Mouse (Mus musculus) G1E-ER4 (cell line): ENCODE results near the gene Spsb1. TPM values are rescaled to one million over a fixed set of nuclear protein-coding genes. Genes with fewer than 3 reads are reported as not detected.

Experiments used
- GATA1 ChIP-seq: IDR thresholded peaks from one replicate; pipeline ENCODE4 v1.8.0; 2012; ENCODE audit warnings: low read length, inconsistent platforms
- polyA plus RNA-seq: library from polyadenylated mRNA; stranded (reverse); fragments of >175 nt; gene quantifications from 2 replicates; pipeline ENCODE4 v1.2.3, GENCODE M21; 2012

Spsb1 gene
- polyA plus RNA-seq, 1 experiment, result 0.03 TPM

GRCm38 (mm10) chr4:149947396-149947795 lies 7.4 kb downstream of the Spsb1 start:
- no peak for TF ChIP-seq GATA1

GRCm38 (mm10) chr4:149945194-149945593 lies 9.6 kb downstream of the Spsb1 start:
- TF ChIP-seq GATA1, result no peak

DNA sequence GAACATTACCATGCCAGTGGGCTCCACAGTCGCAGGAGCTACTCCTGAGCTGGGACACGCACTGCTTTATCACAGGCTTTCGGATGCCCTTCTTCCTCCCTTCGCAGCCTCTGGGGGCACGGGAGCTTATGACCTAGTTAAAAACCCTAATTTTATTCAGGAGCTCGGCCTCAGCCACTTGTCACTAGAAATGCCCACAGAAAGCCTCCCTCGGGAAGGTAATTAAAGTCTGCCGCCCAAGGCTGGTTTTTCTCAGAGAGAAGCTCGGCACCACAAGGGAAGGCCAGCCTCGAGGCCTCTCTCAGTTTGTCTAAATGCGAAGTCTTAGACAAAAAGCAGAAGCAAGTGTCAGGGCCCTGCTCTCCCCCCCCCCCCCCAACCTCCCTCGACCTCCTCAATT lies 10.6 kb downstream of the Spsb1 start:
- no peak for TF ChIP-seq GATA1

- no peak for TF ChIP-seq GATA1
These were observed 11.8 kb downstream of the Spsb1 start for GRCm38 (mm10) chr4:149942831-149943741.

- TF ChIP-seq GATA1, result no peak
These were observed 13.6 kb downstream of the Spsb1 start for GRCm38 (mm10) chr4:149941067-149941755.

DNA sequence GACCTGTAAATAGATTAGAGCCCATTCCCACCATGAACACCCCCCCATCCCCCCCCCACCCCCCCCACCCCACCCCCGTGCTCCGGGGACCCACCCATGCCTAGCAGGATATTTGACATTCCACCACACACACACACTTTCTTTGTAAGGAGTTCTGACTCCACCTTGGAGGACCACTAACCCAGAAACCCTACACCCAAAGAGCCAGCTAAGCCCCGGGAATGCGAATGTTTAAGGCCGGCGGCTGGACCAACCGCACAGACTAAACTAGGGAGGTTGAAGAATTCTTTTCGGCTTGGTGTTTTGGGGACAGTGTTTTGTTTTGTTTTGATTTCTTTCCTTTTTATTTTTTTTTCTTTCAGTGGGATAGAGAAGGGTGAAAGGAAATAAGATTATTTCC lies 16.1 kb downstream of the Spsb1 start:
- TF ChIP-seq GATA1, result no peak

- no peak for TF ChIP-seq GATA1
These were observed 17.9 kb downstream of the Spsb1 start for GRCm38 (mm10) chr4:149936921-149937320.

DNA sequence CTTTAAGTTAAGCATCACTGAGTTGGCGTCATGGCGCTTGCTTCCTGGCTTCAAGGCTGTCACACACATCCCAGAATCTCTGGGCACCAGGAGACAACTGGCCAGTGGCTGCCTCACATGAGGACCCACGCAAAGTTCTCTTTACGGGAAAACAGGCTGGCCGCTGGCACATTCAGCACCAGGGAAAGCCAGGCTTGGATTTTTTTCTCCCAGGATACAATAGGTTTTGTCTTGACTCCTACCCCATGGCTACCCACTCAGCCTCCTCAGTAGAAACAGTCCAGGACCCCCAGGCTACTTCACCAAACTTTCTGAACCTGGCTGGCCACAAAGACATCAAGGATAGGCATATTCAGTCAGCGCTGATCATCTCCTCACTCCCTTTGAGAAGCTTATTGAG lies 19.4 kb downstream of the Spsb1 start:
- TF ChIP-seq GATA1, result no peak

DNA sequence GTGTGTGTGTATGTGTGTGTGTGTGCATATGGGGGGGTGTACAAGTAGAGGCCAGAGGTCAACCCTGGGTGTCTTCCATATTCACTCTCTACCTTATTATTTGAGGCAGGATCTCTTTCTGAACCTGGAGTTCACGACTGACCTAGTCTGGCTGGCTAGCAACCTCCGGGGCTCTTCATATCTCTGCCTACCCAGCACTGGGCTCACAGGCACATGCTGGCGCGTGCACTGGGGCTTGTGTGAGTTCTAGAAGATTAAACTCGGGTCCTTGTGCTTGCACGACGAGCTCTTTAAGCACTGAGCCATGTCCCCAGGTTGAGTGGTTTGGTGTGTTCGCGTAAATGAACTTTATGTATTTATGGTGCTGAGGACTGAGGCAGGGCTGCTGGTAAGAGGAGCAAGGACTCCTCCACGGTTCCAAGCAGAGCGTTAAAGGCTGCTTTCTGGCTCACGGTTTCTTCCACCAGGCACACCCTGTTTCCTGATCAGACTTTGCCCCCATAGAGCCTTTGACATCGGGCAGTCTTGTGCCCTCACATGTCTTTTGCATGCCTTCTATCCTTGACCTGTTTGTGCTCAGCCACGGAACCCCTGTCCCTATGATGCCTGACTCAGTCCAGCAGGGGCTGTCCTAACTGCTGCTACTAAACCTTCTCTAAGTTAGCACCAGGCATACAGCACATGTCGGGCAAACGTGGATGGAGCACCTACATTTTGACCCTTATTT lies 21.2 kb downstream of the Spsb1 start:
- no peak for TF ChIP-seq GATA1

GRCm38 (mm10) chr4:149933025-149933424 lies 21.8 kb downstream of the Spsb1 start:
- TF ChIP-seq GATA1, result no peak

GRCm38 (mm10) chr4:149932108-149932815 lies 22.6 kb downstream of the Spsb1 start:
- TF ChIP-seq GATA1, result no peak

GRCm38 (mm10) chr4:149930755-149931154 lies 24.1 kb downstream of the Spsb1 start:
- no peak for TF ChIP-seq GATA1

- no peak for TF ChIP-seq GATA1
These were observed 31.8 kb downstream of the Spsb1 start for GRCm38 (mm10) chr4:149923014-149923413.

DNA sequence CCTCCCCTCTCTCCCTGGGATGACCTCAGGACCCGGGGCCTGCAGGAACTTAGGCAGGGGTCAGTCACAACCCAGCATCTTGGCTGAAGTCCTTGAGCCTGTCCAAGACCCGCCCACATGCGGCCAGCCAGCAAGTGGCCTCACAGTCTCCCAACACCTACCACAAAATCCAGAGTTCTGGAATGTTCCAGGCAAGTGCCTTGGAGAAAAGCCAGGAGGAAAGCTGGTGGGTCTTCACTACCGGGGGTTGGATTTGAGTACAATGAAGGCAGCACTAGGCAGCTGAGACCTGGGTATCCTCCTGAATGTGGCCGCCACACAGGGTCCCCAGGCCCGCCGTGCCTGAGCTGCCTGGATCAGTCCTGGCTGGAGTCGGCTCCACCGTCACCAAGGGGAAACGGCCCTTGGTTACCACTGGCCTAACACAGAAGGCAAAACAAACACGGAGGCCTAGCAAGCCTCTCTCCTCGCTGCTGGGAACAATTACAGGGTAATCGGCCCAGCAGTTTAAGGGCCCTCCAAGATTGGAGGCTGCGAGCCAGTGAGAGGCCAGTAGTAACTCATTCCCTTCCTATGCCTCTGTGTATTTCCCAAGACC lies 32.6 kb downstream of the Spsb1 start:
- TF ChIP-seq GATA1, result no peak

GRCm38 (mm10) chr4:149920886-149921285 lies 34.0 kb downstream of the Spsb1 start:
- no peak for TF ChIP-seq GATA1

DNA sequence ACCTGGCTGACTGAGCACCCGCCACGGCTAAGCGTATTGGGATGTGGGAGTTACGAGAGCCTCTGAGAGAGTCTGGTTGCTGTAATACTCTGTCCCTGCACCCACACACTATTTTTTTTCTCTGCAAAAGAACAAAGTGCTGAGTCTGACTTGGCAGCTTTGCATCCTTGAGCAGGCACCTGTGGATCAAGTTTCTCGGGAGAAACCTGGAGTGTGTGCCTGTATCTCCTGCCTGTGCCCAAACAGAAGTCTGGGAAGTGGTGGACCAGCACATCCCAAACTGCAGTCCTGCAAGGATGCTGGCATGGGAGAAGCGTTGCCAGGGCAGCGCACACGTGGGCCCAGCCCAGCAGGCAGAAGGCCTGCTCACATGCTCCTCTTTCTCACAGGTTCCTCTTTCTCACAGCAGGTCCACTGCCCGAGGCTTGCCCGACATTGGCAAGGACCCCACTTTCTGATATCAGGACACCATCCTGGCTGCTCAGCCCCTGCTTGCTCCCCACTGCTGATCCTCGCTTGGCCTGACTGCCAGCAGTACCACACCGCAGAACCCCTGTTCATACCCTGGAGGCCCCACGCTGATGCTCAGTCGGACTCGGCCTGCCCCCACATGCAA lies 36.3 kb downstream of the Spsb1 start:
- TF ChIP-seq GATA1, result no peak
